Mouse (Mus musculus): ENCODE data around the gene Zcchc14.

GRCm38 (mm10) chr8:121620801-121621516 lies 31.7 kb downstream of the Zcchc14 start:
- TF ChIP-seq HCFC1 (IDR thresholded peaks at IDR 0.05; ENCODE audit: borderline replicate concordance, insufficient read depth, low read length): no peak
- no peak for TF ChIP-seq MAFK (IDR thresholded peaks at IDR 0.05; ENCODE audit: insufficient read depth, low read depth, low read length)
- no peak for TF ChIP-seq ZNF384 (IDR thresholded peaks at IDR 0.05; ENCODE audit: low read depth, low read length)

Data from ES-E14 (cell line).